Mouse (Mus musculus): ENCODE data around the gene Alk.

The Alk gene

DNA sequence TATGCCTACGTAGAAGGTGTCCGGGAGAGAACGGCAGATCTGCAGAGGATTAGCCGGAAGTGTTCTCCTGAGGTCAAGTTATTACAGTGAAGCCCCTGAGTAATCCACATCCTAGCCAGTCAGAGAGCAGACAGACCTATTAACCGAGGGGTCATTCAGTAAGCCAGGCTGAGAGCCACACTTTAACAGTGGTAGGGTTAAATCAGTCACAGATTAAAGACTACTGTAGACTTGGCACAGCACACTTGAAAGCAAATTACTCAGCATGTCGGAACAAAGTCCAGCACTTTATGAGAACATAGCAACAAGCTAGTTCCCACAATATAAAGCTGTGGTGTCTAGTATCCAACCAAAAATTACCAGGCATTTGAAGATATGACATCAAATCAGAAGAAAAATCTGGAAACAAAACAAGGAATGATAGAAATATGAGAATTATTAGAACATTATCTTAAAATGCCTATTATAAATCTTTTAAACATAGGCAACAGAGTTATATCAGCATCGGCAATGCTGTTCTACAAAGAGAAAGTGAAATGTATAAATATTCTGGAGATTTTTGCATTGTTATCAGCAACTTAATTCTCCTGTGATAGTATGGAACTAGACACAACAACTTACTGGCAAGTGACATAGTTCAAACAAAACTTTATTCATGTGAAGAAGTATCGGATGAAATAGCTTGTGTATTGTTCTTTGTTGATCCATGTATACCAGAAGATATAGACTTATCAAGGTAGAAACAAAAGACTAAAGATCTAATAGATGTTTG lies 472.1 kb downstream of the Alk start:
- DNase-seq (ENCODE audit: low spot score) = no peak

DNA sequence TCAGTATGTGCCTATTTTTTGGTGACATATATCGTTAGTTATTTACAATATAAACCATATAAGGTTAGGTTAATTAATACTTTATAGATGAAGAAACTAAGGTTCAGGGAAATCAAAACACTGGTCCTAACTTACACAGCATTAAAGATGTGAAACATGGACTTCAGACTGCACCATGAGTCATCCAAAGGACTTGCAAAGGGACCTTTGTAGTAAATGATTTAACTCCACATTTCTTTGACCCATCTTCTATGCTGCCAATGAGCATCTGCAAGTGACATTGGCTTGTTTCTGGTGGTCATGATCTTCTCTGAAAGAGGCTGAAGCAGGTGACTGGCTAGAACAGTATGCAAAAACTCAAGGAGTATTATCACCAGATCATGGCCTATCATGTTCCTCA lies 482.8 kb downstream of the Alk start:
- DNase-seq (ENCODE audit: low spot score) = no peak

DNA sequence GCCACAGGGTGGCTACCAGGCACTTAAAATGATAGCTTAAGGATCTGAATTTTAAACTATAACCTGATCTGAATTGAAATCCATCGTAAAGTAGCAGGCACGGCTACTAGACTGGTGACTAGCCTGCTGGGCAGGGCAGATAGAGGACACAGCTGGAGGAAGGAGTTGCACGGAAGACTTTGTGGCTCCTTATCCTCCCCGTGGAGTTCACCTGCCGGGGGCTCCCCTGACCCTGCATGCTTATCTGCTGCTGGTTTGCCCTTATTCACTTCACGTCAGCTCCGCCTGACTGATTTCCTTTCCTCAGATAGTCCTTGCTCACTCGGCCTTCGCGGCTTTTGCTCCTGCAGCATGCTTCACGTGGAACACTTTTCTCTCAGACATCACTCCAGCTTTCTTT lies 484.1 kb downstream of the Alk start:
- no peak for DNase-seq (ENCODE audit: low spot score)

DNA sequence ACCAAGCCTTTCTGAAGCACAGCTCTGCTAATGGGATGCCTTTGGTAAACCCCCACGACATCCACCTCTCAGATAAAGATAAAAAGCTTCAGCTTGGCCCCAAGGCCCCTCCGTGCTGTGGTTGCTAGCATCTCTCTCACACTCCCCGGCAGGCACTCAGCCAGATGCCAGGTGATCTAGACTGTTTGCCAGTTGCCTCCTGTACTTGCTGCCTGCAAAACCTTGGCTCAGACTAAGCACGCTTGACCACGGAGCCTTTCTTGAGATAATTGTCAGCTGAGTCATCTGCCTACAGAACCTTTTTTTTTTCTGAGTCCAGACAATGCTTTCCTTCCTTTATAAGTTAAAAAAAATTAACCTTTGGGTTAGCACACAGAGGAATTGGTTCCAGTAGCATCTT lies 486.1 kb downstream of the Alk start:
- no peak for DNase-seq (ENCODE audit: low spot score)

DNA sequence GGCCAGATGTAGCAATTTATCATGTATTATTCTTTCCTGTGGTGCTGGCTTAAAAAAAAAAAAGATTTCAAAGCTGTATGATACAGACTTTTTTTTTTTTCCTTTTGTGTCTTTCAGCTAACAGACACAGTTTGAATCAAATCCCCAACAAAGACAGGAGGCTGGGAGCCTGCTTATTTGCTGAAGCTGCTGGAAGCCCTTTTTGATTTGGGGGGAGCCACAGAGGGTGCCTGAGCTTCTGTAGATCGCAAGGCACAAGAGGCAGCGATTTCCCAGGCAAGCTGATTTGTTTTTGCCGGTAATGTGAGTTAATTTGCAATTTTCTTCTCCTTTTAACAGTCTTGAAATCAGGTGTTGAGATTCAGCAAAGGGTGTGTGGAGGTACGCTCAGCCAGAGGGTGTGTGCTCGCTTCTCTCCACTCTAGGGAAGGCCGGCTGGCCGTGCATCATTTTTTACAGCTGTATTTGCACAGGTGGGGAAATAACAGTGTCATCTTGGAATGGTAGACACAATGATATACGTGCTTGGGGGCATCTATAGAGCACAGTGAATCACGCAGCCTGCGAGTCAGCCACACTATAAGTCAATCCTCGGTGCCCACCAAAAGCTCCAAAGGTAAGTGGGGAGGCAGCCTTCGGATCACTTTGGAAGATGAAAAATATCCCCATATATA lies 489.0 kb downstream of the Alk start:
- DNase-seq (ENCODE audit: low spot score) = no peak

DNA sequence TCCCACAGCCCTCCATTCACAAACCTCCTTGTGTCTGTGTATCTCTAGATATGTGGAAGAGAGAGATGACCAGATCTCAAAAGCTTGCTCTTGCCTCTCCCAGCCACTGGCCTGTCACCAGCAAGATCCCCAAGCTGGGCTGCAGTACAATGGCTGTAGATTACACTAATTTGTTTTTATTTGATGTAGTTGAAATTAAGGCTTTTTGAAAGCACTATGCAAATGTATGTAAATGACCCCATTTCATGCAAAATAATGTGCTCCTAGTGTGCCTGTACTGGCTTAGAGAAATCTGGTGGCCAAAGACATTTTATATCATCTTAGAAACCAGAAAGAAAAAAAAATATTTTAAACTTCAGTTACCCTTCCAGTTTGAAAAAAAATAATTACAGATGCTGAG lies 492.4 kb downstream of the Alk start:
- no peak for DNase-seq (ENCODE audit: low spot score)

DNA sequence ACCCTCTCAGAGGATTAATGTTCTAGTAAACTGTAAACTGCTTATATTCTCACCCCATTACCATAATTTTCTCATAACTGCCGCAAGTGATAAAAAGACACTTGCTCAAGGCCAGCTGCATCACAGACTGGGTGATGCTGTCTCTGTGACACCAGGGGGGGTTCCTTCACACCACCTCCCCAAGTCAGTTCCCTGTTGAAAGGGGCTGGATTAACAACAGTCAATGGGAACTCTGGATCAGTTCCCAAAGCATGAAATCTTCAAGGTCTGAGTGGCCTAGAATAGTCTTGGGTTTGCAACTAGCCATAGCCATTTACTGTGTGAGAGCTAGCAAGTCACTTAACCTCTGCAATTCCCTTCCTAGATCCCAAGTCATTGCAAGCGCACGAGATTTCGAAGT lies 492.9 kb downstream of the Alk start:
- DNase-seq (ENCODE audit: low spot score) = no peak

DNA sequence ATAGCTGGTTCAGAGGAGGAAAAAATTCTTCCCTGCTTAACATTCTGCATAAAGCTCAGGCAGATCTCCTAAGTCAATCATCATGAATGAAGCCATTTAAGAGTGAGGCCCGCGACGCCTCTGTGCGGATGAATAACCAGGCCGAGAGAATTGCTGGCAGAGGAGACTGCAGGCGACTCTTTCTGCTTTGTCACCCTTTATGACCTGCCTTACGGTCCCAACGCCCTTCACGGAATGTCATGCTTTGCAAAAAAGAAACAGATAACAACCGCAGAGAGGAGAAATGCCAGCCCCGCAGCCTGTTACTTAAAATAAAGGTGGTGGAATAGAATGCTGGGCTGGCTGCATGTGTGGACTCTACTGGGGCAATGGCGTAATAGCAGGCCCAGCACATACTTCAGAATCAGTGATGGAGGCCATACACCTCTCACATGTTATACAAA lies 517.1 kb downstream of the Alk start:
- DNase-seq (ENCODE audit: low spot score) = no peak

DNA sequence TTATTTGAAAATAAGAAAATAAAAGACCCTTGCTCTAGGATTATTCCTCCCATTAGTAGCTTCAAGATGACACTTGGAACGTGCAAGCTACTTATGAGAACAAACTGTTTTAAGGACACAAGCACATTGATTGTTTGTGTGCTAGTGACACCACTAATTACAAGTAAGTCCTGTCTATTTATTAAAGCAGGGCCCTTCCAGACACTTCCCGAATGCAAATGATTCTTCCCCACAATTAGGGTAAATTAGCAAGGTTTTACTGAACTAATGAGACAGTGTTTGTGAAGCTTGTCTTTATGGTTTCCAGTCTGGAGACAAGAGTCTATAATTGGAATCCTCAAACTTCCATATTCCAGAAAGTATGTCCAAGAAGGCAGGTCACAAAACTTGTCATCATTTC lies 523.0 kb downstream of the Alk start:
- DNase-seq (ENCODE audit: low spot score) = no peak

DNA sequence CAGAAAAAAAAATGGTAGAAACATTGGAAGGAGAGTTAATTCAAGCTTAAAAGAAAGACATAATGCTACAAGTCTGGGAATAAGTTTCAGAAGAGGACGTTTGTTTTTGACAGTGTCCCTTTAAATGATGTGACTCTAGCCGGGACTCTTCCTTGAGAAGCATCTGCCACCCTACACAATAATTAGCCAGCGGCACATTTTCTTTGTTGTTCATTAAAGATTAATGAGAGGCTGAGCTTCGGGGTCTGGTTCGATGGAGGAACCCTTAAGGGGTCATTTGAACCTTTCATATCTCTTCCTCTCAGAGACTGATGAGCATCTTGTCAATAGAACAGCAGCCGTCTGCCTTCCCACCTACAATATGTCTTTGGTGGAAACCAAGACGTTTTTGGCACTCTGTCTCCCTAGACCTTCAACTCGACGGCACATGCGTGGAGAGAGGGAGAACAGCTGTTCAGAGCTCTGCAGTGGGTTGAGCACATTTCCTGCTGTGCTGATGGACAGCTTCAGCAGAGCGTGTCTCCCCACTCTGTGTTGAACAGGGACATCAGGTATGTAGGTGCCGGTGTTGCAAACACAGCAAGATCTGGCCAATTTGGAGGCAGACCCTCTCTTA lies 528.0 kb downstream of the Alk start:
- no peak for DNase-seq (ENCODE audit: low spot score)

DNA sequence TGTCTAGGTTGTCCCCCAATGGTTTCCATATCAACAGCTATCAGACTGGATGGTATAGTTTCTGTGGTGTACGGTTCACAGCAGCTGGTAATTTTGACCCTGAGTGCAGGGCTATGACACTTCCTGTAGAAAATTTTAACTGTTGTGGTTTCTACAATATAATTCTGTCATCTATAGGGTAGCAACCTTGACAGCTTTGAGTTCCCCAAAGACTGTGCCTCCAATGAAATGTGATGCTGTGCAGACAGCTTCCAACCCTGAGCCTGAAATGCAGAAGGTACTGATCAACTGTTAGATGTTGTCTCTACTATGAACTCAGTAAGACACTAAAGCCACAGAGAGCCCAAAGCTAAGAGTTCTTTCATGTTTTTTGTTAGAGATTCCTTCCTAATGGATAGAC lies 532.6 kb downstream of the Alk start:
- DNase-seq (ENCODE audit: low spot score) = no peak

DNA sequence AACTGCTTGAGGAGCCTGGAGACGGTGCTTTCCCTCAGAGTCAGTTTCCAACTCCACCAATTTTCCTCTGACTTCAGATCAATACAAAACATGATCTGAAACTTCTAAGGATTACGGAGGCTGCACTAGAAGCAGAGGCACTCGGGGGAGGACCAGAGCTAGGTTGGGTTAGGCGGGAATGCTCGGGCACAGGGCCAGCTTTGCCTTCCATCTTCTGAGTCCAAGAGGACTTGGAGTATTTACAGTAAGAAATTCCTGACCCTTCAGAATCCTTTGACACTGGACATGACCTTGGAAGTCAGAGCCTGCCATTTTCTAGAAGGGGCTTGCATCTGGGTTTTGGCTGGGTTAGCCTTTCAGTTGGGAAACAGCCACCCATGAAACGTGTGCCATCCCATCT lies 536.3 kb downstream of the Alk start:
- DNase-seq (ENCODE audit: low spot score) = no peak

DNA sequence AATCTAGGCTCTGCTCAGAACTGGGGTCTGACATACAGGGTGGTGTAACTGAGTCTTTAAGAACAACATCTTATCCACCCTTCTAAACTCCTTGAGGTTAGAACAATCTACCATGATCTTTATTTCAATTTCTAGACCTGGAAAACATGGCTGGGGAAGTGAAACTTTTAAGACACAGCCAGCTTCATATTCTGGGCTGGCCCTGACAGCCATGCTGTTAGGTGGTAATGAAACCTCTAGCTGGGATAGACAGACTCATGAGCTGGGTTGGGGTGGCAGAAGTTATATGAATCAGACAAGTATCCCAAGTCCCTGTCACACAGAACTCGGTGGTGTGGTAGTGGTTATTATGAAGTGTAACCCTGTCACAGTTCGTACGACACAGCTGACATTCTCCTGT lies 541.4 kb downstream of the Alk start:
- DNase-seq (ENCODE audit: low spot score) = no peak

DNA sequence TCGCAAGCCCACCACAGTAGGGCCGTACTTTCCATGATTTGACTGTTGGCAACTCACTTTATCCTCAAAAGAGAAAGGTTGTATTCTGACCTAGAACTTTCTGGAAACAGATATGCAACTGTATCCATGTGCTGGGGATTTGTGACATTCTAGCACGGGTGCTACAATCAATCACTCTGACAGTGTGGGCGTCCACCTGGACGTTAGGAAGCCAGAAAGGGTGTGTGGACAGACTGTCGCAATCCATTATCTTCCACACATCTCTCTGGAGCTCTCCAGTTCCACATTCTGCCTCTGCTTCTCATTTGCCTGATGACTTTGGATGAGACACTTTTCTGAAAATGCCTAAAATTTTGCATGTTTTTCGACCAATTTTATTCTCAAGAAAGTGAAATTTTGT lies 545.1 kb downstream of the Alk start:
- DNase-seq (ENCODE audit: low spot score) = no peak

DNA sequence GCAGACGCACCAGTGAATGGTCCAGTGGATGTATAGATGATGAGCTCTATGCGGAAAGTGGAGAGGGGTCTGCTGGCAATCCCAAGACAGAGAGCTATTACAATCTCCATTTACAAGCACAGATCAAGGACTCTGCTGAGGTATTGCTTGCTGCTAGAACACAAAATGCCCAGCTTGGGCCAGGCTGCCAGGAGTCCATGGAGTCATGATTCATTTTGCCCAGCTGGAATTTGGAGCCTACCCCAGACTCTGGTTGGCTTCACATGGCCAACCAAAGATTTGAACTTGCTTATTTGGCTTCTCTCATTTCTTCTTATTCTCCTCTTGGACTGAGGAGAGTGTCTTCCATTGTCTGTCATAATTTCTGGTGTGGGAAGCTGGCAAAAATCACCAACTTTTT lies 558.8 kb downstream of the Alk start:
- no peak for DNase-seq (ENCODE audit: low spot score)

DNA sequence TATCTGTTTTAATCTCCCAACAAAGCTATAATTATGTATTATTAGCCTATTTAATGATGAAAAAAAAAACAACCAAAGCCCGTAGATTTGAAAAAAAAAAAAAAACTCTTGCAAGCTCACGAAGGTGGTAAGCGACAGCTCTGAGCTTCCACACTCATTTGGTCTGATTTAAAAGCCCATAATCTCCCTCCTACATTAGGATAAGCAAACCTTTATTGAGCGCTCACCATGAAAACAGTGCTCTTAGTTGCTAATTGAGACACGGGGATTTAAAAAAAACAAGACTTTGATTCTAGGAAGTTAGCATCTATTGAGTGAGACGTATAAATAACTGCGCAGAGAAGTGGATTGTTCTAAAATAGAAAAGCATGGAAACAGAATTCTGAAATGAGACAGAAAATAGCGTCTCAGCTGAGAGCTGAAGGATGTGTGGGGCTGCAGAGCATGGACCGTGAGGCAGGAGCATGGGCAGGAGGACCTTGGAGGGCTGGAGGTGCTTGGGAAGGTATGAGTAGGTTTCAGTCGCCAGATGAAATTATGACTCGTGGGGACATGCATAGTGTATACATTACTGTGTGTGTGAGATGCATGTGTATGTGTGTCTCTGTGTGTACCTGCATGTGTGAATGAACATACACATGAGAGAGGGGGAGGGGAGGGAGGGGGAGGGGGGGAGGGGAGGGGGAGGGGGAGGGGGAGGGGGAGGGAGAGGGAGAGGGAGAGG lies 560.6 kb downstream of the Alk start:
- no peak for DNase-seq (ENCODE audit: low spot score)

DNA sequence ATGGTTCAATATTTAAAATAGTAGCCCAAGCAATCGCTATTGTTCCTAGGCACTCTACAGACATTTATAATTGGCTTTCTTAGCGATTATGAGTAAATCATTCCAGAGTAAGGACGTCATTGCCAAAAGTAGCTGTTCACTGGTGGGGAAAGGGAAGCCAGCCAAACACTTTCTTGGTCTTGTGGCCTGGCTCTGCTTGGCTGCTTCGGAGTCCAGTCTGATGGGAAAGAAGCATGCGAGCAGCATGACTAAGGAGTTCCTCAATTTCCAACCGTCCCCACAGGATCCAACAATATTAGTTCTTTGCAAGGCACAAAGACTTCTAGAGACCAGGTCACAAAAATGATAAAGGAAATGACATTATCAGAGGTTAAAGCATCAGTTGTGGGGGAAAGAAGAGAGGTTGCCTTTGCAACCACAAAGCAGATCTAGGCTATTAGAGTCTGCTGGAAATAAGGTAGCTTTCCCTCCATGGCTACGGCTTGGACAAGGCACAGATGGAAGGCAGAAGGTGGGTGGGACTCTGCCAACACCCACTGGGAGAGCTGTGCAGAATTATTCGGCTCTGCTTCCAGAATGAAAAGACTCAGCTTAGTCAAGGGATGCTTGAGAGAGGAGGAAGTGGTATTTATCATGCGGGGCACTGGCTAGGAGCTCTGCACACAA lies 561.3 kb downstream of the Alk start:
- no peak for DNase-seq (ENCODE audit: low spot score)

DNA sequence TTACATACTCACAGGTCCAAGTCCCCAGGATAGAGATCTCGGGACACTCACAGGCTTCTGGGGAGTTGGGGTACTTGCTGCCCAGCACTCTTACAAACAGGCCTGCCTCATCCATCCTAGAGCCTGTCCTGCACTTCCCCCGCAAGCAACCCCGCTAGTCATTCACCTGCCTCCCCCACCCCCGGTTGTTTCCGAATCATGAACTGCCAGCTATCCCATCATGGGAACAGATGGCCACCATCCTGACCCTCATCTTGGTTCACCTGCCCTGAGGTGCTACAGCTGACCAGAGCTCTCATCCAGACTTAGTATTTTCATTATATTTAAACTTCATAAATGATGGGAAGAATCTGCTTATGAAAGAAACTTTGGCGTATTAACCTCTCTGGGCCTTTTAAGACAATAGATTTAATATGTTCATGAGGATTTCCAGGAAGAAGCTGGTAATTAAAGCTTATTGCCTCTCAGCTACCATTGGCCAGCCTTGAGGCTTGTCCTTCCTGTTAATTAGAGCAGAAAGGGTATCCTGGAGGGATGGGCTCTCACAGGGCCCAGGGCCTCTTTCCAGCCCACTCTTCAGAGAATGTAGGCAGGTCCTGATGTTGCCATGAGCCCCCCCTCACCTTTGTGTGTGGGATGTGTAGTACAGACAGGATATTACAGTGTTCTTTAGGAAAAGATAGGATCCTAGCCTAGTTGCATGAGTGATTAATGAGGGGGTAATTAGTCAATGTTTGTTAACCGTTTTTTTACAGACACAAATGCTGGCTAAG lies 565.1 kb downstream of the Alk start:
- DNase-seq (ENCODE audit: low spot score) = no peak

DNA sequence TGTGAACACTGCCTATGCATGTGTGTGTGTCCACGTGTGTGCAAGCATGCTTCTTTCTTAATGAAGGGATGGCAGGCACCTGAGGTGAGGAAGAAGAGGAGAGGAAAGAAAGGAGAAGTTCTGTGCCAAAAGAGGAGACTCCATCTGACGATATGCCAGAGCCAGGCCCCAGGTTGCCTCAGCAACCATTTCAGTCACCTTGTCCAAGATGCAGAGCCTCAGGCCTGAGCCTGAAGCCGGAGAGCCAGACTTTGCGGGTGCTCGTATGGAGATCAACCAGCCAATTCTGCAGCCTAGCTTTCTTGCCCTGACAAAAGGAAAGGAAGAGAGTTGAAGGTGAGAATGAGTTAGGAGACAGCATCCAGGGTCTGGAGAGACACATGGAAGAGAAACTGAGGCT lies 566.1 kb downstream of the Alk start:
- no peak for DNase-seq (ENCODE audit: low spot score)

DNA sequence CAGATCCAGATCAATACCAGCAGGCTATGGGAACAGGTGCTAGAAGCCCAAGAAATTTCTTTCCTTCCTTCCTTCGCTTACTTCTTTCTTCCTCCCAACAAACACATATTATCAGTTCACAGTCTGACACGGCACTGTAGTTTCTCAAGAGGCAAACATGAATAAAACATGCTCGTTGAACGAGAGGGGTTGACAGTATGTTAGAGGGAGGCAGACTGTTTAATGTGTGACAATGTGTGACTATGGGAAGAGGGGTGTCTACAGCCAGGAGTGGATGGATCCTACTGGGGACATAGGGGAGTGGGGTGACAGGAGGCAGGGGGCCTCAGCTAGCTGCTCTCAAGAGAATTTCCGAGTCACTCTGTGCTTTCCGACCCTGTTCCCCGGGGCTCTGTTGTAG lies 573.8 kb downstream of the Alk start:
- DNase-seq (ENCODE audit: low spot score) = no peak

DNA sequence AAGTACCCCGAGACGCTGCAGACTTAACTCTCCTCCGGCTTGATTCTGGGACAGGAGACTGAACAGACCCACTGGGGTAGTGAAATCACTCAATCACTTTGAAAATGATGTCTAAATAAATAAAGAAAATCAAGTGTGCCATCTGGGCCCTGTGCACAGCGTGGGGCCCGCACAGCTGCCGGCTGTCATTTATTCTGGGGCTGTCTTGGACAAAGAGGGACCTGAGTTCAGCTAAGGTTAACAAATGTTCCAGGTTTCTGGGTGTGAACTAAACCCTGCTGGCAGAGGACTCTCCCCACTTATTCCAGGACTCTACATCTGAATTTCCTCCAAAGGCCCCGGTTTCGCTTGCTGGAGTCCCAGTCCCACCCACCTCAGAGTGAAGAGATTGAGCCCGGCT lies 581.1 kb downstream of the Alk start:
- DNase-seq (ENCODE audit: low spot score) = no peak

Measured in ovary, postnatal 10 days (tissue).